Mouse (Mus musculus): ENCODE measurements at regions not wholly inside any gene's neighbourhood (a gene's known extent, or its start where the extent isn't known, plus 50 kb on each side); places are given as distances from the start of the nearest gene placed in this dataset.

DNA sequence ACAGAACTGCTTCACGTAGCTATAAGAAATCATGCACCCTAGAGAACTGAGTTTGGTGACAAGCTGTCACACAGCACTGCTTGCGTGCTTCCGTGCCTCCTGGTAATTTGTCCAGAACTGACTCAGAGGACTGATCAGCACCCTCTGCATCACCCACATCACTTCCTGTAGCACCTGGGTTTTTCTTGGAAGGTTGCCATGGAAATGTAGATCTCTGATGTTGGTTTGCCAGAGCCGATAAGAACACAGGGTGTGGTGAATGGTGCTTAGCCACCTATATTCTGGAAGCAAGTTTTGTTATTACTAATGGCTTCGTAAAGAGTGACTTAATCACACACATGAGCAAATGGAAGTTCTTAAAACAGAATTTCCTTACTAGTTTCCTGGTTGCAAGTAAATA is 188.2 kb upstream of the Sema3a start:
- TF ChIP-seq CTCF (IDR thresholded peaks at IDR 0.05; ENCODE audit: borderline replicate concordance, insufficient read depth, low read length), result no peak
- no peak for TF ChIP-seq POLR2A (IDR thresholded peaks at IDR 0.05; ENCODE audit: low read depth, low read length)

All from embryonic fibroblast, embryonic 13.5 days (primary cell).